Mouse (Mus musculus) neural tube, embryonic 12.5 days (tissue): ENCODE measurements at regions not wholly inside any gene's neighbourhood (a gene's known extent, or its start where the extent isn't known, plus 50 kb on each side); places are given as distances from the start of the nearest gene placed in this dataset.

Experiments
- ATAC-seq: fragments of 200-750 bp; cut with Nextera tagmentation; 2 replicates; pipeline ENCODE4 v1.8.0; 2017; ENCODE audit warnings: low read depth, mild to moderate bottlenecking, moderate TSS enrichment, moderate library complexity; ENCODE audit not compliant: low FRiP score
- H3K27ac ChIP-seq: fragments of 300-500 bp; sonication (generic); 2 replicates; pipeline ENCODE4 v1.5.1; 2016
- H3K27me3 ChIP-seq: fragments of 300-500 bp; sonication (generic); replicated peaks from 2 replicates; pipeline ENCODE4 v1.6.1; 2016; ENCODE audit warnings: mild to moderate bottlenecking
- H3K36me3 ChIP-seq: fragments of 300-500 bp; sonication (generic); 2 replicates; pipeline ENCODE4 v1.6.1; 2016; ENCODE audit warnings: mild to moderate bottlenecking
- H3K4me1 ChIP-seq: fragments of 300-500 bp; sonication (generic); 2 replicates; pipeline ENCODE4 v1.6.1; 2016
- H3K4me2 ChIP-seq: fragments of 300-500 bp; sonication (generic); replicated peaks from 2 replicates; pipeline ENCODE4 v1.6.1; 2016; ENCODE audit warnings: mild to moderate bottlenecking
- H3K4me3 ChIP-seq: fragments of 300-500 bp; sonication (generic); 2 replicates; pipeline ENCODE4 v1.5.1; 2016
- H3K9ac ChIP-seq: fragments of 300-500 bp; sonication (generic); 2 replicates; pipeline ENCODE4 v1.6.1; 2016; ENCODE audit warnings: mild to moderate bottlenecking
- H3K9me3 ChIP-seq: fragments of 300-500 bp; sonication (generic); 2 replicates; pipeline ENCODE4 v1.6.1; 2016; ENCODE audit warnings: mild to moderate bottlenecking
- WGBS: fragments of 180-500 bp; shearing (Covaris S2); methylation state at CpG from one replicate; pipeline ENCODE4 v1.1.7; 2016; 5-methylcytosine and 5-hydroxymethylcytosine counted together

DNA sequence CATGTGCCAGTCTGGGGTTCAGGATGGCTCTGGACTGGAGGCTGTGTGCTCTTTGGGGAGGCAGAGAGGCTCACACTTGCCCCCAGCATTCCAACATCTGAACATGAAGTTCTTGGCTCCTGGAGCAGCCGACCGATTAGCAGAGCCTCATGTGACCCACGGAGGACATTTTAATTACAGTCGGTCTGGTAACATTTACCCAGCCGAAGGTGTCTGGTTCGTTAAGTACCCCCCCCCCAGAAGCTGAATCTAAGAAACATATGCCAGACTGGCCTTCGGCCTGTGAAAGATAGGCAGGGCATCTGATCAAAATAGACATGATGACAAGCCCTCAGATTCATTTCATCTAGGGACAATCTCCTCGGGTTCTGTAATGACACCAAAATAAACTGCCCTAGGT lies 140.4 kb upstream of the Sgk1 start:
- Histone ChIP-seq H3K27me3 (no peaks in the 10 kb centered on the region), H3K9me3 (no peaks in the 10 kb centered on the region), H3K36me3 (no peaks in the 10 kb centered on the region), H3K4me2 (no peak overlapping the region), H3K4me3 (no peak overlapping the region), H3K4me1 (no peaks in the 10 kb centered on the region), H3K9ac (no peak overlapping the region), H3K27ac (no peak overlapping the region)
- 76% methylated on average over 8 of the region's 8 CpGs for WGBS
- ATAC-seq: no peak

DNA sequence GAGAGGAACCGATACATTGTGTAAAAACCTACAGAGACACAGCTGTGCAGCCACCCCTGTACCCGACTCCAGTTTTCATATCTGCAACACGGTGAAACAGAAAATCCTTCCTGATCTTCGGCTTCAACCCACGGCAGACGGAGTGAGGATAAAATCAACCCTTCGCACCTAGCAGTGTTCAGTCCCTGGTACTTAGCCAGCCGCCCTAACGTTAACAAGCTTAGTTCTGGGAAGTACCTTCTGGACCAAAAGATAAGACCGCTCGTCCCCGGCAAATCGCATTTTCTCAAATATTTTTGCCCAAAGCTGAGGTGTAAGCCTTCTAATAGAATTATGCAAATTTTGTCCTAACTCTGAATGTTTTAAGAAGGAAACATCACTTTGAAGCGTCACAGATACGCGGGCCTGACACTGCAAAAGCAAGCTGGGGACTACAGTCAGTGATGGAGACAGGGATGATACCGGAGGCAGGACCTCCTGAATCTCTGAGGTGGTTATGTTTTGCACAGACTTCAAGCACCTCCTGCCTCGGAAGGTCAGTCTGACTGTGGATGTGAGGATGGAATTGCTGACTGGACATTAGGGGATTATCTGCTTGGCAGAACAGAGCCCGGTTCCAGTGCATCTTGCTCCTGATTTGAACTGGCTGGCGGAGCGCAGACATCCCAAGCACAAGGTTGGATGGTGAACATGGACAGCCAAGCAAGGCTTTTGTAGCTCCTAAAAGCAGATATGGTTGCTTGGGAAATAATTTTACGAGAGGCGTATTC lies 139.8 kb upstream of the Sgk1 start:
- WGBS: 94% methylated on average over 23 of the region's 23 CpGs
- ATAC-seq: no peak
- Histone ChIP-seq H3K9me3 (no peaks in the 10 kb centered on the region), H3K4me2 (no peak overlapping the region), H3K4me1 (no peaks in the 10 kb centered on the region), H3K36me3 (no peaks in the 10 kb centered on the region), H3K27me3 (no peaks in the 10 kb centered on the region), H3K27ac (no peak overlapping the region), H3K4me3 (no peak overlapping the region), H3K9ac (no peak overlapping the region)

DNA sequence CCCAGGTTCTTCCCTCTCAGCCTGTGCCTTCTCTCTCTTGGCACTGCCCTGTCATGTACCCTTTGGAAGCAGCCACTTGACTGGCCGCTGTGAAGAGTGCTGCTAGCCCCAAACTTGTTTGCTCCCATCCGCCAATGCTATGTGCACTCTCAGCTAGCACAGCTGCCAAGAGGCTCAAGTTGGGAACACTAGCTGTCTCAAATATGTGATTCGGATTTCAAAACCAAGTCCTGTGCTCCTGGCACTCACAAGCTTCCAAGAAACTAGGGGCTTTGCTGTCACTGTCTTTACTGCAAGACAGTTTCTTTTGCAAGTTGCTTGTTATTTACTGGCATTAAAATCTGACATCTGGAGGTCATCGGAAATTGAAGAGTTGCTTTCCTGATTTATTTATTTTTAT lies 138.6 kb upstream of the Sgk1 start:
- WGBS: 88% methylated on average over 4 of the region's 4 CpGs
- Histone ChIP-seq H3K36me3 (no peaks in the 10 kb centered on the region), H3K27me3 (no peaks in the 10 kb centered on the region), H3K27ac (no peak overlapping the region), H3K9me3 (no peaks in the 10 kb centered on the region), H3K9ac (no peak overlapping the region), H3K4me1 (no peaks in the 10 kb centered on the region), H3K4me2 (no peak overlapping the region), H3K4me3 (no peak overlapping the region)
- ATAC-seq: no peak

- Histone ChIP-seq H3K27ac (no peak overlapping the region), H3K9ac (no peak overlapping the region), H3K4me3 (no peak overlapping the region), H3K4me2 (no peak overlapping the region), H3K27me3 (no peaks in the 10 kb centered on the region), H3K9me3 (no peaks in the 10 kb centered on the region), H3K4me1 (no peaks in the 10 kb centered on the region), H3K36me3 (no peaks in the 10 kb centered on the region)
- peak; percentile 9; the same call in 1 of the 2 replicates for ATAC-seq
- WGBS: 64% methylated on average over 6 of the region's 6 CpGs
Measured at GRCm38 (mm10) chr10:21744341-21744955, 137.5 kb upstream of the Sgk1 start.

DNA sequence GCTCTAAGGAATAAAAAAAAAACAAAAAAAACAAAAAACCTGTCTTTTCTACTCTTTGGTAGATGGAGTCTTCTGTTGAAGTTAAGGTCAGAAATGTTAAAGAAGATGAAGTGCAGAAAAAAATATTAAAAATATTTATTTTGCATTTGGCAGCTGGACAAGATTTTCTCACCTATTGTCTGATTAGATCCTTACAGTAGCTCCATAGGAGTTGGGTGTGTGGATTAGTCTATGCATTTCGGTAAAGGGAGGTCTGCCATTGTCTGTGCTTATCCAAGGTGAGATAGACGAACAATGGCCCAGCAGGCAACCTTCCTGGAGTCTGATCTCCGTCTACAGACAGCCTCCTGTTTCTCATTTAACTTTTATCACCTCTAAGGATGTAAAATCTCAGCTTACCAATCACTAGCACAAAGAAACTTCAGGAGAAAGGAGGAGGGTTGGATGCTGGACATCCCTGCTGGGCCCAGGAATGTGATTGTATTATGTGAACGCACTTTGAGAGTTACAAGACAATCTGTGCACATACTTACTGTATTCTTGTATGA lies 136.0 kb upstream of the Sgk1 start:
- 14% methylated on average over 4 of the region's 4 CpGs for WGBS

GRCm38 (mm10) chr10:21746713-21747112 lies 135.3 kb upstream of the Sgk1 start:
- no peak overlapping the region for H3K4me2 ChIP-seq
- no peaks in the 10 kb centered on the region for H3K4me1 ChIP-seq
- ATAC-seq: no peak

More for the DNA sequence above, 136.0 kb upstream of the Sgk1 start:
- ATAC-seq: no peak
- H3K36me3 ChIP-seq: no peaks in the 10 kb centered on the region
- no peaks in the 10 kb centered on the region for H3K27me3 ChIP-seq
- no peak overlapping the region for H3K27ac ChIP-seq
- no peak overlapping the region for H3K4me2 ChIP-seq
- H3K4me1 ChIP-seq: no peaks in the 10 kb centered on the region
- H3K9ac ChIP-seq: no peak overlapping the region
- no peaks in the 10 kb centered on the region for H3K9me3 ChIP-seq
- H3K4me3 ChIP-seq: no peak overlapping the region

DNA sequence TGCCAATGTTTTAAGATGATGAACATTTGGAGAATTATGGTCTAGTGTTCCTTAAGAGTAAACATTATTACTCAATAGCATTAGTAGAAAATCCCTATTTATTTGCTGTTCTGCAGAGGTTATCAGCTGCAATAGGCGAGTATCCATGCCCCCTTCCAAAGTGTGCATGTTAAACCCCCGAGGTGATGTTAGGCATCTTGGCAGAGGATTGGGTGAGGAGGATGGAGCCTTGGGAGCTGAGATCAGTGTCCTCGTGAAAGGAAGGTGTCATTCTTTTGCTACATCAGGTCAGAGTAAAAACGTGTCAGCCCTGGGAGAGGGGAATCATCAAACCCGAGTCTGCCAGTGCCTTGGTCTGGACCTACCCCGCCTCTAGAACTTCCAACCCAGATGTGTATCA lies 130.7 kb upstream of the Sgk1 start:
- ATAC-seq: no peak
- Histone ChIP-seq H3K4me3 (no peak overlapping the region), H3K9me3 (no peaks in the 10 kb centered on the region), H3K27me3 (no peaks in the 10 kb centered on the region), H3K4me2 (no peak overlapping the region), H3K9ac (no peak overlapping the region), H3K4me1 (no peaks in the 10 kb centered on the region), H3K36me3 (no peaks in the 10 kb centered on the region), H3K27ac (no peak overlapping the region)
- 75% methylated on average over 6 of the region's 6 CpGs for WGBS

More at GRCm38 (mm10) chr10:21746713-21747112, 135.3 kb upstream of the Sgk1 start:
- H3K27me3 ChIP-seq: no peaks in the 10 kb centered on the region
- no peak overlapping the region for H3K27ac ChIP-seq
- WGBS: 21% methylated on average over 9 of the region's 9 CpGs
- no peak overlapping the region for H3K4me3 ChIP-seq
- no peaks in the 10 kb centered on the region for H3K9me3 ChIP-seq
- H3K9ac ChIP-seq: no peak overlapping the region
- H3K36me3 ChIP-seq: no peaks in the 10 kb centered on the region

DNA sequence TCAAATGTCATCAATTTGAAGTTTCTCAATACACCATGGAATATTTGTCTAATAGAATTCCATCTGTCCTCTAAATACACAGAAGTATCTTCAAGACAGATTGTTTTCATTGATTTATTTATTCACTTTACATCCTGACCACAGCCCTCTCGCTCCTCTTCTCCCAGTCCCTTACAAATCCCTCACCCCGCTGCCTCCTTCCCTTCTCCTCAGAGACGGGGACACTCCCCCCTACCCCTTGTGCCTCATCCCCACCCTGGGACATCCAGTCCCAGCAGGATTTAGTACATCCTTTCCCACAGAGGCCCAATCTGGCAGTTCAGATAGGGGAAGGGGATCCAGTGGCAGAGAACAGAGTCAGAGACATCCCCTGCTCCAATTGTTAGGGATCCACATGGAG lies 129.6 kb upstream of the Sgk1 start:
- Histone ChIP-seq H3K9me3 (no peaks in the 10 kb centered on the region), H3K4me2 (no peak overlapping the region), H3K4me1 (no peaks in the 10 kb centered on the region), H3K4me3 (no peak overlapping the region), H3K36me3 (no peaks in the 10 kb centered on the region), H3K9ac (no peak overlapping the region), H3K27me3 (no peaks in the 10 kb centered on the region), H3K27ac (no peak overlapping the region)
- no peak for ATAC-seq
- 62% methylated on average over 3 of the region's 3 CpGs for WGBS

DNA sequence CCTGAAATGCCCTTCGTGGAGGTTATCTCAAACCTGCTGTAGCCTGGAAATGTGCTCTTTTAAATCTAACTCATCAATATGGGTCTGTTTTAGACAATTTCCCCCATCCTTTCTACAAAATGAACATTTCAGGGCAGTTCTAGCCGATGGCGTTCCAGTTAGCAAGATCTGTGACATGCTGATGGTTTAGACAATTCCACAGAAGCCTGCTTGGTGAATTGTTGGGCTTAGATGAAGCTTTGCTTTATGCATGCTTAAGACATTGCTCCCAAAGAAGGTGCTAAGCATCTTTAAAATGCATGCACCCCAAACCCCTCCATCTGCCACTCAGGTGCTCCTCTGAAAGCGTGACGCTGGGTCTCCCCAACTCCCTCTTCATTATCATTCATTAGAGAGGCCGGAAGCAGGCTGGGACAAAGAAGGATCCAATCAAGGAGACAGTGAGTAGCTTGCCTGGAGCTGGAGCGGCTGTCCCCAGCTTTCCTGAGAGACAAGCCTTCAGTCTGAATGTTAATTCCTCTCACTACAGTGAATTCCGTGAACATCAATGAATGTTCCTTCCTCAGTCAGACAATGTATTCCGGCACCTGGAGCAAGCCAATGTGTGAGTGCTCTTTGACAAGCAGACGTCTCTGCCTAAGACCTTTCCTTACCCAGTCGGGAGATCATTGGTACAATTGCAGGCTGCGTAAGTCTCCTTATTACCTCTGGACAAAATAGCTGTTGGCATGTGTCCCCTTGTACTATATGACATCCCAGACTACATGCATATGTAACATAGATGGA lies 127.0 kb upstream of the Sgk1 start:
- 69% methylated on average over 12 of the region's 12 CpGs for WGBS
- H3K9ac ChIP-seq: no peak overlapping the region

DNA sequence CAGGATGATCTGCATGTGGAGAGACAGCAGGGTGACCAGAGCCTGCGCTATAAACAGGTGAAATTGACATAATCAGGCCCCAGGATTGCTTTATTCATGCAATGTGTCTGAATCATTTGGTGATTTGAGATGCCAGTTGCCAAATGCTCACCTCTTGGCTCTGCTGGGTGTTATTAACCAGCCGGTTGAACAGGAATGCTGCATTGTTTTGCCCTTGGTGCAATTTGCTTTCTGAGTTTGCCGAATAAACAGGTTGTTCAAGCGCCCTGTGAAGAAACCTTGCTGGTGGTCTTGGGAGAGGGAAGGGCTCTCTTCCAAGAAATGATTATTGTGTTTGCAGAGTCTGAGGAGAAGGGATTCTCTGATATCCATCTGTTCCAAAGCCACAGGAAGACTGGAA lies 126.3 kb upstream of the Sgk1 start:
- no peak overlapping the region for H3K4me3 ChIP-seq
- H3K27ac ChIP-seq: no peak overlapping the region
- no peak for ATAC-seq
- H3K4me2 ChIP-seq: no peak overlapping the region
- WGBS: 84% methylated on average over 4 of the region's 4 CpGs
- H3K9me3 ChIP-seq: no peaks in the 10 kb centered on the region
- H3K9ac ChIP-seq: no peak overlapping the region
- no peaks in the 10 kb centered on the region for H3K27me3 ChIP-seq
- H3K36me3 ChIP-seq: no peaks in the 10 kb centered on the region
- no peaks in the 10 kb centered on the region for H3K4me1 ChIP-seq

More for the DNA sequence above, 127.0 kb upstream of the Sgk1 start:
- no peak overlapping the region for H3K4me3 ChIP-seq
- no peaks in the 10 kb centered on the region for H3K4me1 ChIP-seq
- H3K4me2 ChIP-seq: no peak overlapping the region
- H3K27ac ChIP-seq: no peak overlapping the region
- no peaks in the 10 kb centered on the region for H3K9me3 ChIP-seq
- no peaks in the 10 kb centered on the region for H3K27me3 ChIP-seq
- no peak for ATAC-seq
- H3K36me3 ChIP-seq: no peaks in the 10 kb centered on the region

DNA sequence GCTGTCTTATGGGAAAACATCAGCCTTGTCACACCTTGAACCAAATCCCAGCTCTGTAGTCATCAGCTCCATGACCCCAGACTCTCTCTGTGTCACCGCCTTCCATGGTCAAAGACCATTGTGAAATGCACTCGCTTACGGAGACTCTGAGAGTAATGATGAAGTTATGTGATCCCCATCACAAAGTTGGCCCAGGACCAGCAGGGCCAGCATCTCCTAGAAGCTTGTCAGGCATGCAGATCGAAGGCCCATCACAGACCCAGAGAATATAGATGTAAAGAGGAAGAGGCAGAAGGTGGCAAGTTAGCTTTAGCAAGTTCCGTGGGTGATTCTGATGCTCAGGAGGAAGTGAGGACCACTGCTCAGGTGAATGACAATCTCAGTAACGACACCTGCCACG lies 125.2 kb upstream of the Sgk1 start:
- no peak for ATAC-seq
- Histone ChIP-seq H3K4me1 (no peaks in the 10 kb centered on the region), H3K36me3 (no peaks in the 10 kb centered on the region), H3K9me3 (no peaks in the 10 kb centered on the region), H3K27ac (no peak overlapping the region), H3K4me3 (no peak overlapping the region), H3K4me2 (no peak overlapping the region), H3K27me3 (no peaks in the 10 kb centered on the region), H3K9ac (no peak overlapping the region)
- WGBS: 95% methylated on average over 7 of the region's 7 CpGs

- H3K4me3 ChIP-seq: no peak overlapping the region
- H3K9ac ChIP-seq: no peak overlapping the region
- ATAC-seq: no peak
- no peaks in the 10 kb centered on the region for H3K9me3 ChIP-seq
- 87% methylated on average over 6 of the region's 6 CpGs for WGBS
- H3K4me2 ChIP-seq: no peak overlapping the region
- no peaks in the 10 kb centered on the region for H3K36me3 ChIP-seq
- H3K4me1 ChIP-seq: no peaks in the 10 kb centered on the region
- no peak overlapping the region for H3K27ac ChIP-seq
- no peaks in the 10 kb centered on the region for H3K27me3 ChIP-seq
Measured at GRCm38 (mm10) chr10:21758122-21758521, 123.9 kb upstream of the Sgk1 start.
